Mouse (Mus musculus): ENCODE results near the gene Ankdd1a. TPM values are rescaled to one million over a fixed set of nuclear protein-coding genes. Genes with fewer than 3 reads are reported as not detected.

The Ankdd1a gene
- total and polyA plus RNA-seq, 3 experiments = not detected

DNA sequence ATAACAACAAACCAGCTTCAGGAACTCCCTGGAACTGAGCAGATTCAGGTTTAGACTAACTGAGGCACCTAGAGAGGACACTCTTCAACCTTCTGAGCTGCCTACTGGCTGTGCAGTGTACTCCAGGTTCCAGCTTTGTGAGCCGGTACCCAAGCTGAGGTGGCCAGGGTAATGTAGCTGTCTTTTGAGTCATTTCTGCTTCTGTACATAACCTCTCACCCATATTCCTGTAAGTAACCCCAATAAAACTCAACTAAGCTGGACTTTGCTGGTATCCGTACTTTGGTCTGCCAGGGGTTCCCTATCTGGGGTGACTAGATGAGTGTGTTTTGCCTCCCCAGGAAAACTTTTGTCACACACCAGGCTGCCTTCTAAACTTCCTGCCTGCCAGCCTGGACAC lies 44.7 kb upstream of the Ankdd1a start:
- Histone ChIP-seq H3K27ac (ENCODE audit: insufficient read depth, low read depth) (no peak overlapping the region), H3K4me3 (replicated peaks in 1 of 3; ENCODE audit: low read depth in 2 of 3, low read length in 2 of 3, poor library complexity in 1 of 3) (no peak overlapping the region), H3K4me2 (ENCODE audit: insufficient read depth, low read depth, poor library complexity, severe bottlenecking) (no peak overlapping the region), H3K9me3 (replicated peaks; ENCODE audit: low read length) (no peaks in the 10 kb centered on the region), H3K9ac (ENCODE audit: insufficient read depth, low read depth) (no peak overlapping the region), H3K79me2 (replicated peaks; ENCODE audit: control insufficient read depth, extremely low read depth, insufficient read depth, poor library complexity, severe bottlenecking) (peaks cover 7% of the 10 kb centered on the region), H3K4me1 (ENCODE audit: control insufficient read depth in 1 of 2, insufficient read depth in 2 of 2) (peaks cover 14 to 45% of the 10 kb centered on the region in 2 experiments), H3K36me3 (replicated peaks in 1 of 2; ENCODE audit: control insufficient read depth in 1 of 2, insufficient read depth in 1 of 2, low read length in 1 of 2) (peaks cover 81 to 92% of the 10 kb centered on the region in 2 experiments), H3K27me3 (replicated peaks) (no peaks in the 10 kb centered on the region)
- no peak for DNase-seq (ENCODE audit: extremely low read depth)
- in situ Hi-C loops (cut with MboI; ENCODE audit: low pct_ligation_motif_present, low pct_unique_long_range_greater_than_20kb, low sequenced_read_pairs) (no loop called here), dilution Hi-C loops (cut with MboI; ENCODE audit: extremely low pct_ligation_motif_present, extremely low pct_unique_long_range_greater_than_20kb, low sequenced_read_pairs) (no loop called here)
- TF ChIP-seq TCF12 (IDR thresholded peaks at IDR 0.05; ENCODE audit: low read depth, low read length) = no peak
- TF ChIP-seq CHD2 (IDR thresholded peaks at IDR 0.05; ENCODE audit: low read length) = no peak
- no peak for TF ChIP-seq POLR2AphosphoS2 (IDR thresholded peaks at IDR 0.05; ENCODE audit: low read depth, low read length)
- TF ChIP-seq ETS1 (conservative IDR thresholded peaks at IDR 0.05; ENCODE audit: low read depth, low read length) = no peak
- no peak for TF ChIP-seq USF2 (conservative IDR thresholded peaks at IDR 0.05; ENCODE audit: low read depth, low read length)
- no peak for TF ChIP-seq RAD21 (IDR thresholded peaks at IDR 0.05; ENCODE audit: low read depth, low read length)
- no peak for TF ChIP-seq POLR2A (IDR thresholded peaks at IDR 0.05; ENCODE audit: low read depth, low read length)
- no peak for TF ChIP-seq JUN (IDR thresholded peaks at IDR 0.05; ENCODE audit: insufficient read depth, low read depth, low read length)
- no peak for TF ChIP-seq NELFE (IDR thresholded peaks at IDR 0.05; ENCODE audit: low read depth, low read length)
- no peak for TF ChIP-seq CTCF (conservative IDR thresholded peaks at IDR 0.05 in 1 of 2, IDR thresholded peaks at IDR 0.05 in 1 of 2; ENCODE audit: low read depth in 2 of 2, low read length in 2 of 2)
- no peak for TF ChIP-seq MXI1 (IDR thresholded peaks at IDR 0.05; ENCODE audit: low read depth, low read length)
- TF ChIP-seq UBTF (IDR thresholded peaks at IDR 0.05; ENCODE audit: low read depth, low read length) = no peak
- no peak for TF ChIP-seq ZMIZ1 (IDR thresholded peaks at IDR 0.05; ENCODE audit: low read depth, low read length)
- no peak for TF ChIP-seq PAX5 (IDR thresholded peaks at IDR 0.05; ENCODE audit: low read length)

DNA sequence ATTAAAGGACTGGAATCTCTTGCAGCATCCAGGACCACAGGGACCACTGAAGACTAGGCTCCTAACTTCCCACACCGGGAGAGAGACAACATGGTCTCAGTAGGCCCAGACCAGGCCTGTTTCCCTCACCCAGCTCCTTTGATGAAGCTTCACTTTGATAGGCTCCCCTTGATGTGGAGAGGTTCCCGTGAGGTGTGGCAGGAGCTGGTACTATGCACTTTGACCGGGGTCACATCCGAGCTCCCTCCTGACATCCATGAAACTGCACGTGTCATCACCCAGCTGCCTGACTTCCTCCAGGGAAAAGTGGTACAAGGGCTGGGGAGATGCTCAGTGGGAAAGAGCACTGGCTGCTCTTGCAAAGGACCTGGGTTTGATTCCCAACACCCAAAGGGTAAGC lies 43.1 kb upstream of the Ankdd1a start:
- peaks cover 2% of the 10 kb centered on the region; the same call in 1 of the 2 replicates for H3K79me2 ChIP-seq (replicated peaks; ENCODE audit: control insufficient read depth, extremely low read depth, insufficient read depth, poor library complexity, severe bottlenecking)
- H3K9ac ChIP-seq (ENCODE audit: insufficient read depth, low read depth) = no peak overlapping the region
- in situ Hi-C loops (cut with MboI; ENCODE audit: low pct_ligation_motif_present, low pct_unique_long_range_greater_than_20kb, low sequenced_read_pairs) (no loop called here), dilution Hi-C loops (cut with MboI; ENCODE audit: extremely low pct_ligation_motif_present, extremely low pct_unique_long_range_greater_than_20kb, low sequenced_read_pairs) (no loop called here)
- H3K27ac ChIP-seq (ENCODE audit: insufficient read depth, low read depth) = no peak overlapping the region
- no peaks in the 10 kb centered on the region for H3K27me3 ChIP-seq (replicated peaks)
- H3K4me1 ChIP-seq (ENCODE audit: control insufficient read depth in 1 of 2, insufficient read depth in 2 of 2) = peaks cover 3 to 30% of the 10 kb centered on the region in 2 experiments
- TF ChIP-seq HCFC1 (IDR thresholded peaks at IDR 0.05; ENCODE audit: low read depth, low read length) (no peak), ZKSCAN1 (IDR thresholded peaks at IDR 0.05; ENCODE audit: borderline replicate concordance, low read depth, low read length) (no peak), ZC3H11A (IDR thresholded peaks at IDR 0.05; ENCODE audit: low read depth, low read length) (no peak), EP300 (IDR thresholded peaks at IDR 0.05; ENCODE audit: low read length) (no peak), GABPA (IDR thresholded peaks at IDR 0.05; ENCODE audit: insufficient replicate concordance, low read depth, low read length) (no peak), MAZ (IDR thresholded peaks at IDR 0.05; ENCODE audit: low read depth, low read length) (no peak)
- DNase-seq (ENCODE audit: extremely low read depth) = no peak
- H3K4me3 ChIP-seq (replicated peaks in 1 of 3; ENCODE audit: low read depth in 2 of 3, low read length in 2 of 3, poor library complexity in 1 of 3) = no peak overlapping the region
- H3K36me3 ChIP-seq (replicated peaks in 1 of 2; ENCODE audit: control insufficient read depth in 1 of 2, insufficient read depth in 1 of 2, low read length in 1 of 2) = peaks cover 87 to 98% of the 10 kb centered on the region in 2 experiments
- H3K4me2 ChIP-seq (ENCODE audit: insufficient read depth, low read depth, poor library complexity, severe bottlenecking) = no peak overlapping the region
- H3K9me3 ChIP-seq (replicated peaks; ENCODE audit: low read length) = no peaks in the 10 kb centered on the region

All from CH12.LX (cell line).